Mouse (Mus musculus): ENCODE measurements around the gene Ccdc160.

- TF ChIP-seq TCF12 (IDR thresholded peaks at IDR 0.05; ENCODE audit: low read depth, low read length) (no peak), USF1 (IDR thresholded peaks at IDR 0.05; ENCODE audit: low read depth, low read length) (no peak), POLR2AphosphoS2 (IDR thresholded peaks at IDR 0.05; ENCODE audit: low read depth, low read length) (no peak), MAX (IDR thresholded peaks at IDR 0.05; ENCODE audit: low read length) (no peak), ZC3H11A (IDR thresholded peaks at IDR 0.05; ENCODE audit: low read depth, low read length) (no peak), CTCF (conservative IDR thresholded peaks at IDR 0.05 in 1 of 2, IDR thresholded peaks at IDR 0.05 in 1 of 2; ENCODE audit: low read depth in 2 of 2, low read length in 2 of 2) (no peak), EP300 (IDR thresholded peaks at IDR 0.05; ENCODE audit: low read length) (no peak), SIN3A (IDR thresholded peaks at IDR 0.05; ENCODE audit: low read length) (no peak), POLR2A (IDR thresholded peaks at IDR 0.05; ENCODE audit: low read depth, low read length) (no peak), CHD2 (IDR thresholded peaks at IDR 0.05; ENCODE audit: low read length) (no peak), JUN (IDR thresholded peaks at IDR 0.05; ENCODE audit: insufficient read depth, low read depth, low read length) (no peak)
Observed at GRCm38 (mm10) chrX:52777671-52778070, 13.3 kb upstream of the Ccdc160 start.
